Mouse (Mus musculus) B cell, adult (primary cell): ENCODE data around the gene Pxdn. TPM values are rescaled to one million over a fixed set of nuclear protein-coding genes. Genes with fewer than 3 reads are reported as not detected.

Experiments used
- total RNA-seq: library from RNA; stranded (reverse); gene quantifications from 4 replicates; pipeline ENCODE4 v1.2.4, GENCODE M21; 2023; ENCODE audit not compliant: inconsistent age

Pxdn gene
- total RNA-seq, result not detected in 4 replicates

DNA sequence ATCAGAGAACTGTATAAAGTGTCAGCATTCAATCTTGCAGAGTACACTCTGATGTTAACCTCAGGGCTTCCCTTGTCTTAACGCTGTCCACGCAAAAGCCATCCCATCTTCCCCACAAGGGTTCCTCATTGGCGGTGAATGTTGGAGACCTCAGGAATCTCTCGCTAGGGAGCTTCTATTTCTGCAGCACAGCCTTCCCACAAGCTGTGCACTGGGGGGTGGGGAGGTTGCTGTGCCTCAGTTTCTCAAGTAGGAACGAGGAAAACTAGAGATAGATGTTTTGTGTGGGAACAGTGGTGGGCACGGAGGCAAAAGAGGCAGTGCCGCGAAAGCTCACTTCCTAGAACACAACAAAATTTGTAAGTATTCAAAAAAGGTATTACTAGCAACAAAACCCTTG, at the start of gene Pxdn:
Gene Pxdn (plus strand): TSS at position 301 of the 400 bp plus-strand sequence.

Other genes with a start within 250 kb of the Pxdn start
- not detected in 4 replicates for gene Tpo, start 195.0 kb downstream of the Pxdn start, total RNA-seq